Mouse (Mus musculus): ENCODE results near the gene Olfr1076.
"Not testable (repeated sequence)": the region's sequence is repeated elsewhere in the genome, so short reads cannot be mapped to it uniquely, and the experiment has no call there.

Gene Olfr1076

DNA sequence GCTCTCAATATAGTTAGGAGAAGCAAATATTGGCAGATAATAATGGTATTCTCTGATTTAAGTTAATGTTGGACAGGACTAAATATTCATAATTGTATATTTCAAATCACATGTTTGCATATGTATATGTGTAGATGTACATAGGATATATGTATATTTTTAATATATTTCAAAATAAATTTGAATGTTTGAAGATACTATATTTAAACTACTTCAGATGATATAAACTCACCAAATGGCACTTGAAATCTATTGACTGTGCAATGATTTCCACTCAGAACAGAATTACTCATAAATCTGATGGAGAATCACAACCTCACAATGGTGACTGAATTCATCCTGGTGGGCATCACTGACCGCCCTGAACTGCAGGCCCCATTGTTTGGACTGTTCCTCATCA is at the start of gene Olfr1076:
Gene Olfr1076 (plus strand): TSS at position 301 of the 400 bp plus-strand sequence.
- DNase-seq = no peak

DNA sequence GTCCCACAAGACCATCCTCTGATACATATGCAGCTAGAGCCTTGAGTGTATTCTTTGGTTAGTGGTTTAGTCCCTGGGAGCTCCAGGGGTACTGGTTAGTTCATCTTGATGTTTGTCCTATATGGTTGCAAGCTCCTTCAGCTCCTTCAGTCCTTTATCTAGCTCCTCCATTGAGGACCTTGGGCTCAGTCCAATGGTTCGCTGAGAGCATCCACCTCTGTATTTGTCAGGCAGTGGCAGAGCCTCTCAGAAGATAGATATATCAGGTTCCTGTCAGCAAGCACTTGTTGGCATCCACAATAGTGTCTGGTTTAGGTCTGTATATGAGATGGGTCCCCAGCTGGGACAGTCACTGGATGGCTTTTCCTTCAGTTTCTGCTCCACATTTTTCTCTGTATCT is 47.8 kb upstream of the Olfr1076 start:
- no peak for DNase-seq

DNA sequence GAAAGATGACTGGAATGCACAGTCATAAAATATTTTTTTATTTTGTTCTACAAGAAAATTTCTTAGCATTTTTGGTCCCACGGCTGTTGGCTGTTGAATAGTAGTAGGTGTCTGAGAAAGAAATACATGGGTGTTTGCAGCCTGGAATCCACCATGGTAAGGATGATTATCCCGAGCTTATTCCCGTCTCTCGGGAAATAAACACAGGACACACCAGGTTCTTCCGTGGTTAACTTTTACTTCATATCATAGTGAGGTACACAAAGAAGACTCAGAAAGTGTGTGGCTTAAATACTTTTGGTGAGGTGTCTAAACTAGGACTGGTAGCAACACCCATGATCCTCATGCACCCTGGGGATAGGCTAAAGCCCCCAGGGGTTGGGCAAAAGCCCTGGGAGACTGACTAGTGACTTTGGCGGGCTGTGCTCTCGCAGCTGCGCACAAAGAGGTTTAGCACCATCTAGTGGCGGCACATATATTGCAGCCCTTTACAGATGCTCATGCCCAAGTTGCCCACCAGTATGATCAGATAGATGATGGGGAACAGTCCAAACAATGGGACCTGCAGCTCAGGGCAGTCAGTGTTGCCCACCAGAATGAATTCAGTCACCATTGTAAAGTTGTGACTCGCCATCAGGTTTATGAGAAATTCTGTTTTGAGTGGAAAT is 43.7 kb upstream of the Olfr1076 start:
- peak; percentile 68 to 74 for DNase-seq

DNA sequence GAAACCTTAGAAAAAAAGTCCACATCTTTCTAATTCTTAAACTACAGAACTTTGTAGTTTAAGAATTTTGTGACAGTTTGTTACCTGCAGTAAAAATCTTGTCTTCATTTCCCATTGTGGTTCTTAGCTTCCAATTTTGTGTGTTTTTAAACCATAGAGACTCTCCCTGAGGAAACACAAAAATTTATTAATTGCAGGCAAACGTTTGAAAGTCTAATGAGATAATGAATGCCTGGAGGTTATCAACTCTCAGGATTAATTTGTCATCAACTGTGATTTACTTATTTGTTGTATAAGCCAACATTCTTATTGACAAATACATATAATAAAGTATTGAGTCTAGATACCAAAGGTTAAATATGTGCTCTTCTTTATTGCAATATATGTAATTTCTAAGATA is 21.0 kb upstream of the Olfr1076 start, which contains the start of gene Olfr228:
Gene Olfr228 (minus strand): TSS at position 101 of the 400 bp plus-strand sequence.
- no peak for DNase-seq

DNA sequence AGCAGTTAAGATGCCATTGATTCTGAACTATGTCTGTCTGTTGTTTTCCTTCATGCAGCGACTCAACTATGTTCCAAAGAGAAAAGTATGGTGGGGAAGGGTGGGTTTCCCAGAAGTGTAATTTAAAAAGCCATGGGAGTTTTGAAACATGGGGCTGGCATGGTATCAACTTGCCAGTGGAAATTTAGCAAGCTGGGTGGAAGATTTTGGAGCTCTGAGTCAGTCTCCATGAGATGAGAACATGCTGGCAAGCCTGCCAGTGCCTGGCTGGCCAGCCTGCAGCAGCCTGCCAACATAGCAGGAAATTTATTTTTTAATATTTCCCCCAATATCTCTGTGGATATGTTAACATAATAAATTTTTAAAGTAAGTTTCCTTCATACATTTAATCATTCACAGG is 22.7 kb downstream of the Olfr1076 start:
- DNase-seq = peak; percentile 61 to 70

DNA sequence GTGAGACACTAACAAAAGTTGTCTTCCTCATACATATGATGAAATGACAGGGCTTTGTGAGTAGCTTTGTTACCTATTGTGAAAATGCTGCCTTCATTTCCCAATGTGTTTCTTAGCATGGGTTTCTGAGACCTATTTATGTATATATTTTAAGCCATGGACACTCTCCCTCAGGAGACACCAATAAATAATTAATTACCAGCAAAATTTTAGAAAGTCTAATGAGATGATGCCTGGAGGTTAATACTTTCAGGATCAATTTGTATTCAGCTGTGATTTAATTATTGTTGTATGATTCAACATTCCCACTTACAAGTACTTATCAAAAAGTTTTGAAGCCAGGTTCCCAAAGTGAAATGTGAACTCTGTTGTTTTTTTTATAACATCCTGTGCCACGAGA is 34.1 kb downstream of the Olfr1076 start, which contains the start of gene Olfr1079:
Gene Olfr1079 (minus strand): TSS at position 101 of the 400 bp plus-strand sequence.
- no peak for DNase-seq

DNA sequence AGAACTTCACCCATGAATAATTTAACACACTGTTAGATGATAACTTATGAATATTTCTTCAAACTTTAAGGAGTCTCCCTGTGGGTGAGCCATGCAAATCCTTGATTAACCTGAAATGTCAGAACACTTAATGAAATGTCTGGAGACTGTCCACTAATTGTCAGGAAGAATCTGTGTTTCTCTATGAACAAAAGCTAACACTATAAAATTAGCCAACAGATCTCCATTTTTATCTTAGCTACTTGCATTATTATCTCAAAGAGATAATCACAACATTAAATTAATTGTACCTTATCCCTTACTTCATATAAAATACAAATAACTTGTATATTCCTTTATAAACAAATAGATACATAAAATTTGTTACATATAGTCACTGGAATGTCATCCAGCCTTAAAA is 49.9 kb downstream of the Olfr1076 start, which contains the start of gene Olfr1080:
Gene Olfr1080 (minus strand): TSS at position 101 of the 400 bp plus-strand sequence.
- not testable (repeated sequence) for DNase-seq

All from cerebellum, postnatal 10 days (tissue).